Mouse (Mus musculus) kidney, embryonic 16.5 days (tissue): Measurements from ENCODE around the gene Tmem242. TPM values are rescaled to one million over a fixed set of nuclear protein-coding genes. Genes with fewer than 3 reads are reported as not detected.

ENCODE experiments used
- ATAC-seq: fragments of 200-750 bp; cut with Nextera tagmentation; 2 replicates; pipeline ENCODE4 v1.8.0; 2017; ENCODE audit warnings: moderate TSS enrichment; ENCODE audit not compliant: low FRiP score, low TSS enrichment
- H3K27ac ChIP-seq: fragments of 300-500 bp; sonication (generic); 2 replicates; pipeline ENCODE4 v1.5.1; 2014; ENCODE audit warnings: low read length
- H3K27me3 ChIP-seq: fragments of 300-500 bp; sonication (generic); 2 replicates; pipeline ENCODE4 v1.6.1; 2014; ENCODE audit warnings: low read length, control low read depth, mixed read lengths; ENCODE audit not compliant: insufficient read depth
- H3K36me3 ChIP-seq: fragments of 300-500 bp; sonication (generic); 2 replicates; pipeline ENCODE4 v1.6.1; 2014; ENCODE audit warnings: low read length, control low read depth, mixed read lengths; ENCODE audit not compliant: insufficient read depth
- H3K4me1 ChIP-seq: fragments of 300-500 bp; sonication (generic); 2 replicates; pipeline ENCODE4 v1.6.1; 2014; ENCODE audit warnings: low read length, control low read depth, mixed read lengths; ENCODE audit not compliant: insufficient read depth
- H3K4me2 ChIP-seq: fragments of 300-500 bp; sonication (generic); replicated peaks from 2 replicates; pipeline ENCODE4 v1.6.1; 2014; ENCODE audit warnings: low read depth, low read length
- H3K4me3 ChIP-seq: fragments of 300-500 bp; sonication (generic); 2 replicates; pipeline ENCODE4 v1.5.1; 2014; ENCODE audit warnings: mild to moderate bottlenecking, low read length
- H3K9ac ChIP-seq: fragments of 300-500 bp; sonication (generic); replicated peaks from 2 replicates; pipeline ENCODE4 v1.6.1; 2014; ENCODE audit warnings: low read length
- H3K9me3 ChIP-seq: fragments of 300-500 bp; sonication (generic); 2 replicates; pipeline ENCODE4 v1.6.1; 2016; ENCODE audit warnings: low read length, control low read depth
- WGBS: fragments of 180-500 bp; shearing (Covaris S2); extraction: QIAGEN DNeasy Blood & Tissue Kit; methylation state at CpG from one replicate; pipeline ENCODE4 v1.1.7; 2014; 5-methylcytosine and 5-hydroxymethylcytosine counted together
- polyA plus RNA-seq: library from polyadenylated mRNA; unstranded; fragments of >200 nt; fragmentation: Nextera tagmentation; extraction: Ambion mirVana; gene quantifications from 2 replicates; pipeline ENCODE4 v1.2.1, GENCODE M21; 2015

The Tmem242 gene
- polyA plus RNA-seq, 1 experiment from 2014 or later, result 141 TPM

DNA sequence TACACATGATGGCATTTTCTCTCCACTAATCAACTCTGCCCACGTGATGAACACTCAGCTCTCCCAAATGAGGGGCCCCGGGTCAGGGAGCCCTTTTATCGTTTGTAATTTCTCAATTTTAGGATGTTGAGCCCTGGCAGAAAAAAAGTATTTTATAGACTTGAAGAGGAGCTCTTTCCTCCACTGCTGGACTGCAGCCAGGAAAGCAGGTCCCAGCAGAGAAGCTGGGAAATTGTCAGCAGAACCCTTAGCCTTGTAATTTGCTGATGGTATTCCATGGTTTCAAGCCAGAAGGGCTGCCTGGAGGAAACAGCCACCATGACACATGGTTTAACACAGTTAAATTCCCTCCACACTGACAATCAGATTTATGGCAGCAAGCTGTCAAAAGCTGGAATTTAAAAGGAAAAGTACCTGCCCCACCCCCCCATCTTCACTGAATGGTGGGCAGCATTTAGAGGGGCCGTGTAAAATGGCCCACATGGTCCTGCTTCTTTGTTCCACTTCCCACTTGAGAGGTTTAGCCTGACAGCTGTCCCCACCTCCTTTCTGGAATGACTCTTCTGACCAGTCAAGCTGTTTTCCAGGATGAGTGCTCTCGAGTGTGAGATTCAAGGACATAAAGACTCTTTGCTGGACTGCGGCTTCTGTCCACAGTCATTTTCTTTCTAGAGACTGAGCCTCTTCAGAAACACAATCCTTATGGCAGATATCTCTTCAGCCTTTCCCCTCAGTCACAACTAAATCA is 20.1 kb downstream of the Tmem242 start:
- WGBS, result 62% methylated on average over 6 of the region's 6 CpGs
- no peak for ATAC-seq

DNA sequence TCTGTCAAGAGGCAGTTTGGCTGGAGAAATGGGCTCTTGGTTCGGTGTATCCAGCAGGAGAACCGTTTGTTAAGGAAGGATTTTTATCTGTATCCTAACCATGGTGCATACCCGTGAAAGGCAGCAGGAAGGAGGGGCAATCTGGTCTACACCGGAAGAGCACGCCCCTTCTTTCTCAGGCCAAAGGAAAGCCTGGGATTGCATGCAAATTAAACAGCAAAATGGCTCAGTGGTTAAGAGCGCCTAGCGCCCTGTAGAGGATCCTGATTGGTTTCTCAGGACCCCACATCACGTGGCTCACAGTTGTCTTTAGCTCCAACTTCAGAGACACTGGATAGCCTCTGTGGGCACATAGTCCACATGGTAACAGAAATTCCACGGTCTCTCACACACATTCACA is 21.0 kb downstream of the Tmem242 start:
- Histone ChIP-seq H3K9me3 (no peaks in the 10 kb centered on the region), H3K27me3 (no peaks in the 10 kb centered on the region), H3K4me2 (no peak overlapping the region), H3K27ac (no peak overlapping the region), H3K36me3 (peaks cover 15% of the 10 kb centered on the region), H3K4me3 (no peak overlapping the region), H3K9ac (no peak overlapping the region), H3K4me1 (no peaks in the 10 kb centered on the region)
- ATAC-seq, result no peak
- WGBS, result 88% methylated on average over 9 of the region's 9 CpGs

More for the DNA sequence above, 20.1 kb downstream of the Tmem242 start:
- Histone ChIP-seq H3K9ac (no peak overlapping the region), H3K4me3 (no peak overlapping the region), H3K4me2 (no peak overlapping the region), H3K27ac (no peak overlapping the region), H3K4me1 (no peaks in the 10 kb centered on the region), H3K36me3 (peaks cover 15% of the 10 kb centered on the region), H3K27me3 (no peaks in the 10 kb centered on the region), H3K9me3 (no peaks in the 10 kb centered on the region)

DNA sequence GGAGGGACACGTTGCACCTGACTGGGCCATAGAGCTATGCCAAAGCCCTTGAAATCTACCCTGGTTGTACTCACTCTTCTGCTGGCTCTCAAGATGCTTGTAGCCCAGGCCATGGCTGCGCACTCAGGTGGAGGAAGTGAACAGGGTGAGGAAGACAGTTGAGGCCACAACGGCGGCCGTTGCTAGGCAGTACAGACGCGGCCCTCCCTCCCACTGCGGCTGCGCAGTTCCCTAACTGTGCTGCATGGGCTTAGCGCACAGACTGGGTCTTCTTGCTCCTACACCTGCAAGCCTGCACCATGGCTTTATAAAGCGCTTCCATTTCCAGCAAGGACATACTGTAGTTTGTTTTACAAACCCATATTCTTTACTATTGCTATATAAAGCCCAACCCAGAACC is 21.5 kb downstream of the Tmem242 start, which contains the start of gene Ldhal6b:
Gene Ldhal6b (minus strand): TSS at position 223 of the 400 bp plus-strand sequence.
- no peaks in the 10 kb centered on the region for H3K27me3 ChIP-seq
- no peak for ATAC-seq
- no peaks in the 10 kb centered on the region for H3K4me1 ChIP-seq
- H3K4me2 ChIP-seq, result no peak within 1 kb of the TSS
- WGBS, result 98% methylated on average over 11 of the region's 11 CpGs
- no peaks in the 10 kb centered on the region for H3K9me3 ChIP-seq
- H3K27ac ChIP-seq, result no peak within 1 kb of the TSS
- H3K9ac ChIP-seq, result no peak within 1 kb of the TSS
- H3K36me3 ChIP-seq, result peaks cover 15% of the 10 kb centered on the region
- H3K4me3 ChIP-seq, result no peak within 1 kb of the TSS

DNA sequence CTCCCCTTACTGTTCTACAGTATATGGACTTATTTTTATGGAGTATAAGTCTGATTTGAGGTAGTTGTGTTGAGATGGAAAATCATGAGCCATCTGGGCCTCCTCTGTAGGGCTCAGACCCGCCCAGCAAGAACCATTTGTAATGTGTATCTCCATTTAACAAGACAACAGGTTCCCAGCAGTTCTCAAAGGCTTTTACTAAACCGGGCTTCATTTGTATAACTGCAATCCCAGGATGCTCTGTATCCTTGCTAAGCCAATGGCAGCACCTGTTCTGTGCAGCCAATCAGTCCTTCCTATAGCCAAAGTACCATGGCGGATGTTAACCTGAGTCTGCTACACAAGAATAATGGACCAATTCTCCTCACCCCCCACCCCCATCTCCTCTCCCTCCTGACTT is 23.5 kb downstream of the Tmem242 start:
- WGBS, result 96% methylated on average over 3 of the region's 3 CpGs
- no peak for ATAC-seq

DNA sequence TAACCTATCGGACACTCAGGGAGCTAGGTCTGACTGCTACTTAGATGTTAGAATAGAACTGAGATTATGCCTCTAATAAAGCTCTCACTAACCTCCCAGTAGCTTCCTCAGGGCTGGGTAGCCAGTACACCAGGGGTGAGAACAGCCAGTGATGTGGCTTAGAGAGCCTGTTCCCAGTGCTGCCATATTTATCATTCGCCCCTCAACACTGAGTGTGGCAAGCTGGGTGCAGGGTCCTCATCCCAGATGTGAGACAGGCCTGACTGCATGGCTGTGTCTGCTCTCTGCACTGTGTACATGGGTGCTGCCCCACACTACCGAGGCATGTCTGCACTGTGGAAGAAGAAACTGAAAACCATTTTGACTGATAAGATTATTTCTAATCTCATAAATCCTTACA is 26.0 kb downstream of the Tmem242 start:
- no peak overlapping the region for H3K9ac ChIP-seq
- no peaks in the 10 kb centered on the region for H3K27me3 ChIP-seq
- no peak overlapping the region for H3K4me3 ChIP-seq
- H3K27ac ChIP-seq, result no peak overlapping the region
- no peaks in the 10 kb centered on the region for H3K9me3 ChIP-seq
- ATAC-seq, result no peak
- peaks cover 23% of the 10 kb centered on the region for H3K36me3 ChIP-seq
- no peak overlapping the region for H3K4me2 ChIP-seq
- 97% methylated on average over 3 of the region's 3 CpGs for whole genome bisulfite sequencing
- H3K4me1 ChIP-seq, result no peaks in the 10 kb centered on the region

More for the DNA sequence above, 23.5 kb downstream of the Tmem242 start:
- Histone ChIP-seq H3K4me3 (no peak overlapping the region), H3K27me3 (no peaks in the 10 kb centered on the region), H3K27ac (no peak overlapping the region), H3K9me3 (no peaks in the 10 kb centered on the region), H3K4me1 (no peaks in the 10 kb centered on the region), H3K9ac (no peak overlapping the region), H3K4me2 (no peak overlapping the region), H3K36me3 (peaks cover 15% of the 10 kb centered on the region)

DNA sequence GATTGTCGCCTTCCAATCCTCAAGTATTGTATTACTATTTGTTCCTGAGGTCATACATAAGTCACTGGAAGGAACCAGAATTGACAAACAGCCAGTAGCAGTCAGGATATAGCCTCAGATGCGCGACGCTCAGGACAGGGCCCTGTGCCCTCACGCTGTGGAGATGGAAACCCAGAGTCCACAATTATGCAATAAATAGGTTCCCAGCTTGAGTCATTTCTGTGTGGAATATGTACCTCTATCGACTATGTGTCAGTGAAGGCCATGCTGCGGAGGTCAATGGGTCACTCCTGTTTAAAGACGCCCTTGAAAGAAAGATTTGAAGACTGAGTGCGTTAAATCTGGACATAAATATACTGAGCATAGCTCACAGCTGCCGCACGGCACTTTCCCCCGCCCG is 26.7 kb downstream of the Tmem242 start:
- H3K4me1 ChIP-seq, result no peaks in the 10 kb centered on the region
- 92% methylated on average over 13 of the region's 13 CpGs for WGBS

DNA sequence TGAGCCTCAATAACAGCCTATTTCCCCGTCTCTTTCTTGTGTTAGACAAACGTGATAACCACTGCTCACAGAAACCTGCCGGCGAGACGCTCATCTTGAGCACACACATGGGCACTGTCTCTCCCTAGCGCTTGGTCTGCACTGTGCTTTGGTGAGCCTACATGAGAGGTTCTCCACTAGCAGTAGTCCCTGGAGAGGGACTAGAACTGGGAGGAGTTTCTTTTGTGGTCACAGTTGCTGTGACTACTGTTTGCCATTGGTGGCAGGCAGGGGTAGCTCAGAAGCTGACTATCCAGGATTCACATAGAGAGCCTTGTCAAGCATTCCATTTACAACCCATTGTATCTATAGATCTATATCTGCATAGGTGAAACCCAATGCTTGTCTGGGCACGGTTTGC is 27.3 kb downstream of the Tmem242 start:
- 92% methylated on average over 7 of the region's 7 CpGs for WGBS
- no peak overlapping the region for H3K4me2 ChIP-seq

More for the DNA sequence above, 26.7 kb downstream of the Tmem242 start:
- ATAC-seq, result no peak
- Histone ChIP-seq H3K27ac (no peak overlapping the region), H3K9me3 (no peaks in the 10 kb centered on the region), H3K9ac (no peak overlapping the region), H3K27me3 (no peaks in the 10 kb centered on the region), H3K4me3 (no peak overlapping the region), H3K36me3 (peaks cover 21% of the 10 kb centered on the region), H3K4me2 (no peak overlapping the region)

DNA sequence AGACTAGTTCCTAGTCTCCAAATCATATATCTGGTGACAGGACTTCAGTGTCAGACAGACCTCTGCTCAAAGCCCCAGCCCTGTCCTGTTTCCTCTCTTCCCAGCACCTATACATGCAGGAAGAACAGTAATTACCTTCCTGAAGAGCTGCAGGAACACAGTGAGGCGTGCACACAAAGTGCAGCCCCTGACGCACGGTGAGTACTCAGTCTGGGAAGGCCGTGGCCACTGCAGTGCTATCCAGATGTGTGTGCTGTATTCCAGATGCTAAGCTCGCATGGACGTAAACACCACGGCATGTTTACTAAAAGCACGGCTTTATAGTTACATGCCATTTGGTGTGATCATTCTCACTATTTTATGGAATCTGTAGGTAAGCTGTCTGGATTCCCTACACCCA is 27.8 kb downstream of the Tmem242 start:
- no peak overlapping the region for H3K4me3 ChIP-seq
- H3K9me3 ChIP-seq, result no peaks in the 10 kb centered on the region
- WGBS, result 96% methylated on average over 8 of the region's 8 CpGs
- H3K4me2 ChIP-seq, result no peak overlapping the region
- H3K27me3 ChIP-seq, result no peaks in the 10 kb centered on the region
- H3K4me1 ChIP-seq, result no peaks in the 10 kb centered on the region
- ATAC-seq, result no peak
- H3K36me3 ChIP-seq, result peaks cover 12% of the 10 kb centered on the region; the same call in 1 of the 2 replicates
- H3K27ac ChIP-seq, result no peak overlapping the region
- no peak overlapping the region for H3K9ac ChIP-seq

More for the DNA sequence above, 27.3 kb downstream of the Tmem242 start:
- Histone ChIP-seq H3K27me3 (no peaks in the 10 kb centered on the region), H3K9ac (no peak overlapping the region), H3K27ac (no peak overlapping the region), H3K36me3 (peaks cover 15% of the 10 kb centered on the region; the same call in 1 of the 2 replicates), H3K4me3 (no peak overlapping the region), H3K4me1 (no peaks in the 10 kb centered on the region), H3K9me3 (no peaks in the 10 kb centered on the region)
- no peak for ATAC-seq

DNA sequence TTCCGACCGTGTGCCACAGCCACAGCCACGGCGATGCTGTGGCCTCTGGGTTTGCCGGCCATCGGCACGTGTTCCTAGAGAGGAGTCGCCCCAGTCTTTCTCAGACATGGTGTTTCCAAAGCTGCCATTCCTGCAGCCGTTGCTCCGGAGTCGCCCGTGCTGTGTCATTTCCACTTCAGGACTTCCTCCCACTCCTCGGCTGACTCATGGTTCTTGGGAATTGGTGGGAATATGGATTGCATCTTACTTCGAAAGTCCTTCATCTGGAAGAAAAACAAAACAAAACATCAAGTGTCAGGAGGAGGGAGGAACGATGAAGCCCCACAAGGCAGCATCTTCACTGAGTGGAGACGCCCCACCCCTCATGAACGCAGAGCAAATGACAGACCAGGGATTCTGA is 28.9 kb downstream of the Tmem242 start:
- 89% methylated on average over 17 of the region's 17 CpGs for WGBS
- H3K27ac ChIP-seq, result no peak overlapping the region
- H3K27me3 ChIP-seq, result no peaks in the 10 kb centered on the region
- no peaks in the 10 kb centered on the region for H3K9me3 ChIP-seq
- no peak overlapping the region for H3K4me3 ChIP-seq
- H3K4me2 ChIP-seq, result no peak overlapping the region
- H3K9ac ChIP-seq, result no peak overlapping the region
- ATAC-seq, result no peak
- H3K4me1 ChIP-seq, result peaks cover 4% of the 10 kb centered on the region; the same call in 1 of the 2 replicates
- H3K36me3 ChIP-seq, result peaks cover 12% of the 10 kb centered on the region; the same call in 1 of the 2 replicates

DNA sequence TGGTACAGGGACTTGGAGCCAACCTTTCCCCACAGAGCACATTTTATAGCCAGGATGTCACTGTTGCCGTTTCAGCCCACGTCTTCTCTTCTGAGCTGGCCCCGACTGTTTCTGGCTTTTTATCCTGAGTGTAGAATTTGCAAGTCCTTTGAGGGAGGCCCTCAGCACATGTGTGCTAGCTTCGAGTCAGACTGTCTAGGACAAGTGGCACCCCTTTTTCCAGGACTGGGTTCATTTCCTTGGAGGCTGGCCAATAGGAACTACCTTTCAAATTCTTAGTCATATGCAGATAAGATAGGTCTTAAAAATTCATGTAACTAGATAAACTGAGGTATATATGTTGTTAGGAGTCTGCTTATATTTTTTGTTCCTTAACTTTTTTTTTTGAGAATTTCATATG is 29.7 kb downstream of the Tmem242 start:
- 67% methylated on average over 4 of the region's 4 CpGs for WGBS
- Histone ChIP-seq H3K4me1 (peaks cover 10% of the 10 kb centered on the region), H3K4me2 (no peak overlapping the region), H3K9me3 (no peaks in the 10 kb centered on the region), H3K27ac (no peak overlapping the region), H3K9ac (no peak overlapping the region), H3K4me3 (no peak overlapping the region), H3K27me3 (no peaks in the 10 kb centered on the region), H3K36me3 (peaks cover 12% of the 10 kb centered on the region; the same call in 1 of the 2 replicates)
- ATAC-seq, result no peak
